Mouse (Mus musculus): Measurements from ENCODE around the gene Tmem41b.

GRCm38 (mm10) chr7:110002092-110002491 lies 15.4 kb upstream of the Tmem41b start:
- TF ChIP-seq CTCF (IDR thresholded peaks at IDR 0.05; ENCODE audit: extremely low read depth, insufficient read length, insufficient replicate concordance, low read depth, low read length): no peak
- no peak for TF ChIP-seq POLR2A (IDR thresholded peaks at IDR 0.05; ENCODE audit: low read depth, low read length)

All from small intestine, adult 2 months (tissue).